Mouse (Mus musculus): Measurements from ENCODE around the gene 4931422A03Rik.

DNA sequence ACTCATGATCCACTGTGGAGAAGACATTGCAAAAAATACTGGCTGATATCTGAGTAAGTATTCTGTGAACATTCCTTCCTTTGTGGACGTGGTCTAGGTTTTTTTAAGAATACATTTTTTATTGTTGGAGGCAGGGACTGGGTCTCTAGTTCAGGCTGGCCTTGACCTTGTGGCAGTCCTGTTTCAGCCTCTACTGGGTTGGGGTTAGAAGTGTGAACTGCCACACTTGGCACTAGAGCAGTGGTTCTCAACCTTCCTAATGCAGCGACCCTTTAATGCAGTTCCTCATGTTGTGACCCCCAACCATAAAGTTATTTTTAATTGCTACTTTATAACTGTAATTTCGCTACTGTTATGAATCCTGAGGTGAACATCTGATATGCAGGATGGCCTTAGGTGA, 2.2 kb upstream of the 4931422A03Rik start:
- TF ChIP-seq GATA1 (IDR thresholded peaks at IDR 0.05; ENCODE audit: low read length) = no peak
- no peak for TF ChIP-seq TAL1 (IDR thresholded peaks at IDR 0.05; ENCODE audit: low read length)

Measured in erythroblast, embryonic 14.5 days (primary cell).